Mouse (Mus musculus): Measurements from ENCODE around the gene Sfxn3. TPM values are rescaled to one million over a fixed set of nuclear protein-coding genes. Genes with fewer than 3 reads are reported as not detected.

Gene Sfxn3
- polyA plus RNA-seq, 1 experiment, result 84.2 TPM

- Histone ChIP-seq H3K4me3 (replicated peaks; ENCODE audit: extremely low read depth, low read depth, low read length) (no peak overlapping the region), H3K4me1 (ENCODE audit: control insufficient read depth, insufficient read depth, low read length) (peaks cover 13% of the 10 kb centered on the region)
- TF ChIP-seq POLR2A (IDR thresholded peaks at IDR 0.05; ENCODE audit: borderline replicate concordance, extremely low read depth, low read depth, low read length), result no peak
- no peak for TF ChIP-seq CTCF (IDR thresholded peaks at IDR 0.05; ENCODE audit: insufficient read depth, low read length)
- no peak for DNase-seq
- 71% methylated on average over 6 of the region's 6 CpGs for WGBS
Observed at GRCm38 (mm10) chr19:45054892-45055690, 7.8 kb downstream of the Sfxn3 start.

GRCm38 (mm10) chr19:45056364-45056763 is 9.1 kb downstream of the Sfxn3 start:
- TF ChIP-seq CTCF (IDR thresholded peaks at IDR 0.05; ENCODE audit: insufficient read depth, low read length), result peak; percentile 42; the same call in 1 of the 2 replicates
- no peak for TF ChIP-seq POLR2A (IDR thresholded peaks at IDR 0.05; ENCODE audit: borderline replicate concordance, extremely low read depth, low read depth, low read length)
- Histone ChIP-seq H3K4me3 (replicated peaks; ENCODE audit: extremely low read depth, low read depth, low read length) (no peak overlapping the region), H3K4me1 (ENCODE audit: control insufficient read depth, insufficient read depth, low read length) (peaks cover 13% of the 10 kb centered on the region)
- WGBS, result 31% methylated on average over 4 of the region's 4 CpGs
- DNase-seq, result peak; percentile 18

GRCm38 (mm10) chr19:45056908-45057698 is 9.8 kb downstream of the Sfxn3 start:
- Histone ChIP-seq H3K4me1 (ENCODE audit: control insufficient read depth, insufficient read depth, low read length) (peaks cover 13% of the 10 kb centered on the region), H3K4me3 (replicated peaks; ENCODE audit: extremely low read depth, low read depth, low read length) (peak overlapping the region; percentile 19)
- WGBS, result 37% methylated on average over 7 of the region's 7 CpGs
- DNase-seq, result peak; percentile 26
- no peak for TF ChIP-seq CTCF (IDR thresholded peaks at IDR 0.05; ENCODE audit: insufficient read depth, low read length)
- TF ChIP-seq POLR2A (IDR thresholded peaks at IDR 0.05; ENCODE audit: borderline replicate concordance, extremely low read depth, low read depth, low read length), result no peak

GRCm38 (mm10) chr19:45057724-45058112 is 10.4 kb downstream of the Sfxn3 start:
- H3K4me3 ChIP-seq (replicated peaks; ENCODE audit: extremely low read depth, low read depth, low read length), result peak overlapping the region; percentile 89
- peaks cover 13% of the 10 kb centered on the region for H3K4me1 ChIP-seq (ENCODE audit: control insufficient read depth, insufficient read depth, low read length)
- TF ChIP-seq CTCF (IDR thresholded peaks at IDR 0.05; ENCODE audit: insufficient read depth, low read length) (no peak), POLR2A (IDR thresholded peaks at IDR 0.05; ENCODE audit: borderline replicate concordance, extremely low read depth, low read depth, low read length) (no peak)
- 17% methylated on average over 7 of the region's 7 CpGs for WGBS
- DNase-seq, result no peak

- Histone ChIP-seq H3K4me3 (replicated peaks; ENCODE audit: extremely low read depth, low read depth, low read length) (peak overlapping the region; percentile 89), H3K4me1 (ENCODE audit: control insufficient read depth, insufficient read depth, low read length) (peaks cover 13% of the 10 kb centered on the region)
- DNase-seq, result peak; percentile 95
- WGBS, result under 1% methylated on average over 34 of the region's 34 CpGs
- TF ChIP-seq POLR2A (IDR thresholded peaks at IDR 0.05; ENCODE audit: borderline replicate concordance, extremely low read depth, low read depth, low read length) (peak; percentile 79), CTCF (IDR thresholded peaks at IDR 0.05; ENCODE audit: insufficient read depth, low read length) (no peak)
Observed at GRCm38 (mm10) chr19:45058113-45058839, 11.0 kb downstream of the Sfxn3 start.

GRCm38 (mm10) chr19:45058841-45059240 is 11.5 kb downstream of the Sfxn3 start:
- no peak for TF ChIP-seq CTCF (IDR thresholded peaks at IDR 0.05; ENCODE audit: insufficient read depth, low read length)
- TF ChIP-seq POLR2A (IDR thresholded peaks at IDR 0.05; ENCODE audit: borderline replicate concordance, extremely low read depth, low read depth, low read length), result no peak
- WGBS, result 1% methylated on average over 14 of the region's 14 CpGs
- peaks cover 13% of the 10 kb centered on the region for H3K4me1 ChIP-seq (ENCODE audit: control insufficient read depth, insufficient read depth, low read length)
- H3K4me3 ChIP-seq (replicated peaks; ENCODE audit: extremely low read depth, low read depth, low read length), result peak overlapping the region; percentile 64
- peak; percentile 37 for DNase-seq

GRCm38 (mm10) chr19:45063565-45064292 is 16.4 kb downstream of the Sfxn3 start:
- TF ChIP-seq CTCF (IDR thresholded peaks at IDR 0.05; ENCODE audit: insufficient read depth, low read length), result peak; percentile 79
- no peak for TF ChIP-seq POLR2A (IDR thresholded peaks at IDR 0.05; ENCODE audit: borderline replicate concordance, extremely low read depth, low read depth, low read length)
- WGBS, result 42% methylated on average over 20 of the region's 20 CpGs
- H3K4me1 ChIP-seq (ENCODE audit: control insufficient read depth, insufficient read depth, low read length), result no peaks in the 10 kb centered on the region
- H3K4me3 ChIP-seq (replicated peaks; ENCODE audit: extremely low read depth, low read depth, low read length), result no peak overlapping the region
- DNase-seq, result peak; percentile 66

- no peak for DNase-seq
- 17% methylated on average over 21 of the region's 21 CpGs for WGBS
- Histone ChIP-seq H3K4me3 (replicated peaks; ENCODE audit: extremely low read depth, low read depth, low read length) (no peak overlapping the region), H3K4me1 (ENCODE audit: control insufficient read depth, insufficient read depth, low read length) (no peaks in the 10 kb centered on the region)
- no peak for TF ChIP-seq POLR2A (IDR thresholded peaks at IDR 0.05; ENCODE audit: borderline replicate concordance, extremely low read depth, low read depth, low read length)
- no peak for TF ChIP-seq CTCF (IDR thresholded peaks at IDR 0.05; ENCODE audit: insufficient read depth, low read length)
Observed at GRCm38 (mm10) chr19:45065226-45065625, 17.9 kb downstream of the Sfxn3 start.

Data from lung, adult 2 months (tissue).